Mouse (Mus musculus): ENCODE data around the gene Eif3d. TPM values are rescaled to one million over a fixed set of nuclear protein-coding genes. Genes with fewer than 3 reads are reported as not detected.

Gene Eif3d
- polyA plus RNA-seq, 1 experiment from 2014 or later: 187 TPM

DNA sequence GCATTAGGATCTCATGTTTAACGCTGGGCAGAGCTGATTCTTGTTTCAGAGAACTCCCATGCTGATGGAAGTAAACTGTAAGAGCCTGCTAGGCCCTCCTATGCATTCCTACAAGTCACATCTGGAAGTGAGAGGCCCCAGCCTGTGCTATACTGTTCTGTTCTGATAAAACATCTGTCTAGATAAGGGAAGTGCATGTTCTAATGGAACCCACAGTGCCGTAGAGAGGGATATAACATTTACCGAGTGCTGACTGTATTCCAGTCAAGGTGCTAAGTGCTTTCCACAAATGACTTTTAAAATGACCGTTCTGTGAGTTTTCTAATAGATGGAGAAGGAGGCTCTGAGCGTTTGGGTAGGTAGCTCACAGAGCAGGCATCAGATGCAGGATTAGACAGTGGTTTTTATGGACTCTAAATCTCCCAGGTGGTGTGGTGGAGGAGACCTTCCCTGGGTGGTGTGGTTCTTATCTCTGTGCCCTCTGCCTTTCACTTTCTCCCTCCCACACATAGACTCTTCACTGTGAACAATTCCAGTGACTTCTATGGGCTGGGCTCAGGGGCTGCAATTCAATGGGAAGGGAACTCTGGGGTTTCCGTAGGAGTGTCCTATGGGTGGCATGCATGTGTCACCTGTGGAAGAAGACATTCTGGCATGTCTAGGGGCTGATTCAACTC is 3.7 kb upstream of the Eif3d start:
- Histone ChIP-seq H3K27me3 (replicated peaks) (0 out of 2 replicates have a peak, but pooled peaks cover under 1% of the 10 kb centered on the region), H3K36me3 (no peaks in the 10 kb centered on the region), H3K4me3 (replicated peaks) (no peak overlapping the region), H3K9ac (no peak overlapping the region), H3K4me2 (replicated peaks) (no peak overlapping the region), H3K9me3 (no peaks in the 10 kb centered on the region), H3K4me1 (replicated peaks) (peaks cover 3% of the 10 kb centered on the region), H3K27ac (no peak overlapping the region)
- WGBS: 66% methylated on average over 6 of the region's 6 CpGs
- no peak for ATAC-seq

DNA sequence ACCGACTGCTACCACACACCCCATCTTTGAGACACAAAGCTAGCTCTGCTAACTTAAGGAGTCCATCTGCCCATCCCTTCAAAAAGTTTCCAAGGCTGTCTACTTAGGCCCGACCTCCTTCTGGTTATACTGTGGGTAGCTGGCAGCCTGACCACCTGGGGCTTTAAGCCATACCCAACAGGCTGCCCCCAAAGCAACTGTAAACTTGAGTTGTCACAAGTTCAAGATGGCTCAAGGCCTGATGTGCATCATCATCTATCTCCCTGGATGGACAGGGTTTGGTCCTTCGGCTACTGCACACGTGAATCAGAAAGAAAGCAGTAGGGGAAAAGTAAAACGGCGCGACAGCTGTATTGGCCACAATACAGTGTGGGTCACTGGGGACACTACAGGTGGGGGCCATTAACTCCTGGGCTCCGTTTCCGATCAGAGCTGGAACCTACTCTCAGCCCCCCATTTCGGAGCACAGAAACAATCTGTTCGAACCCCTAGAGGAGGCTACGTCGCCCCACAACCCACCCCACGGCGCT is 608 bp downstream of the Eif3d start:
- Histone ChIP-seq H3K27ac (peak overlapping the region; percentile 100), H3K9me3 (no peaks in the 10 kb centered on the region), H3K27me3 (replicated peaks) (no peaks in the 10 kb centered on the region), H3K4me3 (replicated peaks) (peak overlapping the region; percentile 70), H3K36me3 (peaks cover 23% of the 10 kb centered on the region), H3K4me1 (replicated peaks) (peaks cover 8% of the 10 kb centered on the region), H3K4me2 (replicated peaks) (peak overlapping the region; percentile 79), H3K9ac (peak overlapping the region; percentile 87)
- WGBS: under 1% methylated on average over 15 of the region's 15 CpGs
- peak; percentile 18 for ATAC-seq

DNA sequence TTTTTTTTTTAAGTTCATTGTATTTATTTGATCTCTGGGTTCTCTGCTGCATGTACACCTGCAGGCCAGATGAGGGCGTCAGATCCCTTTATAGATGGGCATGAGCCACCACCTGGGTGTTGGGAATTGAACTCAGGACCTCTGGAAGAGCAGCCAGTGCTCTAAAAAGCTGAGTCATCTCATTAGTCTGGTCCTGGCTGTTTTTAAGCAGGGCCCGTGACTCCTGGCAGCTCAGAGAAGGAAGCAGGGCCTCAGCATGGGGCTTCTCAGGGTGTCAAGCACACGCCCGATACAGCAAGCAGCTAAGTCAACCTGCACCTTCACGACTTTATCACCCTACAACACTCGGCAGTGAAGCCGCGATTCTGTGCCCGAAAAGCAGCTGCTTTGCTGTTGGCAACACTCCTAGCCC is 5.5 kb downstream of the Eif3d start:
- no peak overlapping the region for H3K4me3 ChIP-seq (replicated peaks)
- ATAC-seq: no peak
- H3K9me3 ChIP-seq: no peaks in the 10 kb centered on the region
- no peak overlapping the region for H3K4me2 ChIP-seq (replicated peaks)
- H3K4me1 ChIP-seq (replicated peaks): peaks cover 8% of the 10 kb centered on the region
- whole genome bisulfite sequencing: 79% methylated on average over 9 of the region's 9 CpGs
- no peak overlapping the region for H3K9ac ChIP-seq
- H3K27me3 ChIP-seq (replicated peaks): no peaks in the 10 kb centered on the region
- H3K27ac ChIP-seq: no peak overlapping the region
- H3K36me3 ChIP-seq: peaks cover 70% of the 10 kb centered on the region

DNA sequence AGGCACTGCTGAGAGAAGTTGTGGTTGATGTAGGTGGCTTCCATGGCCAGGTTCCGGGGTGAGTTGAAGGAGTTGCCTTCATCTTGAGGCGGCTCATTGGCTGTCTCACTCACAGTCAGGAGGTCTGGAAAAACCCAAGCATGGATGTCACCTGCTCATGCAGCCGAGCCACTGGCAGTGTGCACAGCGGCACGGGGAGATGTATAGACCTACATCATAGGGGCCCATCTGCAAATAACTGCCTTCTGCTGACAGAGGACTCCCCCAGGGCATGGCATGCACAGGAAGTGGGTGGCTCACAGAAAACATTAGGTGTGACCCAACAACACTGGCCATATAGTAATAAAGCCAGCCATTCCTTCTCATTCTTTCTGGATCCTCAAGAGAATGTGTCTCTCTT is 8.2 kb downstream of the Eif3d start:
- H3K4me2 ChIP-seq (replicated peaks): no peak overlapping the region
- ATAC-seq: no peak
- no peaks in the 10 kb centered on the region for H3K4me1 ChIP-seq (replicated peaks)
- peaks cover 77% of the 10 kb centered on the region for H3K36me3 ChIP-seq
- H3K9me3 ChIP-seq: no peaks in the 10 kb centered on the region
- no peak overlapping the region for H3K27ac ChIP-seq
- H3K9ac ChIP-seq: no peak overlapping the region
- no peak overlapping the region for H3K4me3 ChIP-seq (replicated peaks)
- WGBS: 97% methylated on average over 5 of the region's 5 CpGs
- H3K27me3 ChIP-seq (replicated peaks): no peaks in the 10 kb centered on the region

DNA sequence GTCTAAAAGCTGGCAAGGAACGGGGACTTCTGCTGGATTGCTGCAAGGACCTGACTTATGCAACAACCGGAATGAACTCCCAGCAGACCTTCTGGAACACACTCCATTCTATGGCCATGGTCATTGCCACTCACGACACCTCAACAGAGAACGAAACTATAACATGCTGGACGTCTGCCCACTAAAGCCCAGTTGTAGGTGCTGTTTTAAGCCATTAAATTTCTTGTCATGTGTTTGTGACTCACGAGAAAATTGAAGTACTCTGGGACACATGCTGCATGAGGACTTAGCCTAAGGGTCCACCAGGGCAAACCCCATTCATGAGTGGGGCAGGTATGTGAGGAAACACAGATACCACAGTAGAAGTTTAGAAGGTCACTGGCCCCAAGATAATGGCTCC is 9.9 kb downstream of the Eif3d start:
- no peak overlapping the region for H3K4me3 ChIP-seq (replicated peaks)
- H3K9me3 ChIP-seq: no peaks in the 10 kb centered on the region
- peaks cover 10% of the 10 kb centered on the region for H3K4me1 ChIP-seq (replicated peaks)
- no peak overlapping the region for H3K9ac ChIP-seq
- no peak overlapping the region for H3K27ac ChIP-seq
- 88% methylated on average over 6 of the region's 6 CpGs for WGBS
- ATAC-seq: no peak
- peaks cover 9% of the 10 kb centered on the region for H3K27me3 ChIP-seq (replicated peaks)
- no peak overlapping the region for H3K4me2 ChIP-seq (replicated peaks)
- H3K36me3 ChIP-seq: peaks cover 60% of the 10 kb centered on the region

DNA sequence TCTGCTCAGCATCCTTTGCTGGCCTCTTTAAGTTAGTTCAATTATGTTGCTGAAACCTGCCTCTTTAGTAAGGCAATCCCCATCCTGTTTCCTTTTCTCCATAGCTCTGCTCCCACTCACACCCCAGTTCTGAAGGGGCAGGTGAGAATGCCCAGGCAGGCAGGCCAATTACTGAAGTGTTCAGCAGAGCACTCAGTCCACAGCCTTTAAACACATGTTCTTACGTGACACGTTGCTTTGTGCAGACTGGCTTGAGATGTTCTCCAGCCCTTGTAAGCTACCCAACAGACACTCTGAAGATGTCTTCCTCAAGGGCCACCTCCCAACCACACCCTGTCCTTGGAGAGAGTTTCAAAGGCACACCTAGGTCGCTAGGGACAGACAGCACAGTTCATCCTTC is 12.5 kb downstream of the Eif3d start:
- Histone ChIP-seq H3K4me2 (replicated peaks) (no peak overlapping the region), H3K4me1 (replicated peaks) (peaks cover 14% of the 10 kb centered on the region), H3K27ac (no peak overlapping the region), H3K4me3 (replicated peaks) (no peak overlapping the region), H3K9me3 (no peaks in the 10 kb centered on the region), H3K36me3 (peaks cover 42% of the 10 kb centered on the region), H3K9ac (no peak overlapping the region), H3K27me3 (replicated peaks) (peaks cover 13% of the 10 kb centered on the region)
- 55% methylated on average over 3 of the region's 3 CpGs for WGBS
- no peak for ATAC-seq

DNA sequence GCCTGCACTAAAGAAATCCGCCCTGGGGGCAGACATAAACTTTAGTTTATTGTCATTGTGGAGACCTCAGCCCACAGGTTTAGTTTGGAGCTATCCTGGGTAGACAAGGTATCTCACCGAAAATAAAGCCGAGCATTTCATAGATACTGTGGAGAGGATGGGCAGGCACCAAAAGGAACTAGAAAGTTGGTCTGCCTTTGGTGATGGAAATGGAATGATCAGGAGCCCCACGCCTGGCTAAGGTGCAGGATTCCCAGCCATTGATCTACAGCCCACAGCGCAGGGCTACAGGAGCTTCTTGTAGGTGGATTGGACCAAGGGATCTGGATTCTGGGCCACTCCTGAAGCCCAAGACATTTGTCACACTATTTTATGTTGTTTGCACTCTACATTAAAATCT is 13.0 kb downstream of the Eif3d start:
- no peak overlapping the region for H3K4me3 ChIP-seq (replicated peaks)
- WGBS: 40% methylated on average over 5 of the region's 5 CpGs
- no peaks in the 10 kb centered on the region for H3K9me3 ChIP-seq
- peaks cover 38% of the 10 kb centered on the region for H3K36me3 ChIP-seq
- H3K9ac ChIP-seq: no peak overlapping the region
- H3K27ac ChIP-seq: no peak overlapping the region
- H3K4me1 ChIP-seq (replicated peaks): peaks cover 14% of the 10 kb centered on the region
- no peak overlapping the region for H3K4me2 ChIP-seq (replicated peaks)
- peaks cover 13% of the 10 kb centered on the region for H3K27me3 ChIP-seq (replicated peaks)
- no peak for ATAC-seq

DNA sequence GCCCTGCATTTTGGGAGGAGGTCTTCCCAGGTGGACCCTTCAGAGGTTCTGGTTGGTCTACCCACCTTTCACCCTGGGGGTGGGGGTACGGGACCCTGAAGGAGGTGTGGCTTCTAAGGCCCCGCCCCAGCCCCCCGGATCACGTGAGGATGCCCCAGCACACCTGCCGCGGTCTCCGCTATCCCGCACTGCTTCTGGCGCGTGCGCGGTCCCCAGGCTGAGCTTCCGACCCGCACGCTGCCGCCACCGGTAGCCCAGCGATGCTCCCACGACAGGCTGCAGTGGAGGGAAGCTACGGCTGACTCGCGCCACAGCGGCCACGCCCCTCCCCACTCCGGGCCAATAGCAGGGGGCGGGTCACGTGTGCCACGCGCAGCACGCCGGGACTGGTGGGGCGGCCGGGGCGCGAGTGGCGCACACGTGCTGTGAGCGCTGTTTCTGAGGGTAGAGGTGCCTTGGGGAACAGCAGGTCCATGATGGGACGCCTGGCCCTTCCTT is 14.2 kb downstream of the Eif3d start, which contains the start of gene Foxred2:
Foxred2 (minus strand) TSS at position 319 of the 498 bp plus-strand sequence.
- peaks cover 14% of the 10 kb centered on the region for H3K4me1 ChIP-seq (replicated peaks)
- H3K4me2 ChIP-seq (replicated peaks): peak within 1 kb of the TSS; percentile 94
- H3K9ac ChIP-seq: peak within 1 kb of the TSS; percentile 55
- H3K27ac ChIP-seq: no peak within 1 kb of the TSS
- peak; percentile 92 for ATAC-seq
- H3K36me3 ChIP-seq: peaks cover 26% of the 10 kb centered on the region
- under 1% methylated on average over 39 of the region's 39 CpGs for WGBS
- no peaks in the 10 kb centered on the region for H3K9me3 ChIP-seq
- H3K4me3 ChIP-seq (replicated peaks): peak within 1 kb of the TSS; percentile 53
- peaks cover 13% of the 10 kb centered on the region for H3K27me3 ChIP-seq (replicated peaks)

DNA sequence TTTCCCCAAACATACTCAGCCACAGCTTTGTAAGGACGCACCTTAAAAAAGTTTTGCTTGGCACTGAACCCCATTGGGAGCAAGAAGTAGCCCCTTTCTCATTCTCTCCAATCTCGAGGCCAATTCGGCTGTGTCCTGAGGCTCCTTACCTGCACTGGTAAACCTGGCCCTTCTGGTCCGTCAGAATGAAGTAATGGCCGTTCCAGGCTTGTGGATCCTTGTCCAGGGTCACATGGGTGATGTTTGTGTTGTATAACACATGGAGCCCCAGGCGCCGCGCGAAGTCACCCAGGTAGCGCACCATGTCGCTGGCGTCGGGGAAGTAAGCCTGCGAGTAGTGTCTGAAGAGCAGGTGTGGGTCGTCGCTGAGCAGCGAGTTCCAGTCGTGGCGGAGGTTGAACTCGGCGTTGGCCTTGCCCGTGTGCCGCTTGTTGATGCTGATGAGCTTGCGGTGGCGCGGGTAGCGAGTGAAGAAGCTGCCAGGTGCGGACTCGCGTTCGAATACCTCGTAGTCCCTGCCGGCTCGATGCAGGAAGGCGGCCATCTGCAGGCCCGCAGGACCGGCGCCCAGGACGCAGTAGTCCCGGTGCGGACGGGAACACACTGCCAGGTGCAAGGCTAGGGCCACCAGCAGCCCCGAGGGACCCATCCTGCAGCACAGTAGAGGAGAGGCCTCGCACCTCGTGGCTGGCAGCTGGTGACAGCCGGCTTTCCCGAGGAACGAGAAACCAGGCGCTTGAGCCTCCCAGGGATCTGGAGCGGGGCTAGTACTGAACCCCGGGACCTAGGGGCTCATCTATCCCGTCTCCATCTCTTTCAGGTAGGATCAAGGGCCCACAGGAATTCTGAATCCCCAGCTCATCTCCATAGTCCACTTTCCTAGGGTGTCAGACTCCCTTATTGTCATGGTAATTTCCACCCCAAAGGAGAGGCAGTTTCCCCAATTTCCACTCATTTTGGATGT is 14.9 kb downstream of the Eif3d start:
- H3K9ac ChIP-seq: peak overlapping the region; percentile 55
- peaks cover 13% of the 10 kb centered on the region for H3K27me3 ChIP-seq (replicated peaks)
- ATAC-seq: peak; percentile 39; the same call in 1 of the 2 replicates
- peaks cover 19% of the 10 kb centered on the region for H3K36me3 ChIP-seq
- H3K4me1 ChIP-seq (replicated peaks): peaks cover 14% of the 10 kb centered on the region
- H3K27ac ChIP-seq: no peak overlapping the region
- 8% methylated on average over 52 of the region's 52 CpGs for WGBS
- H3K9me3 ChIP-seq: no peaks in the 10 kb centered on the region
- H3K4me2 ChIP-seq (replicated peaks): peak overlapping the region; percentile 94
- peak overlapping the region; percentile 53 for H3K4me3 ChIP-seq (replicated peaks)

DNA sequence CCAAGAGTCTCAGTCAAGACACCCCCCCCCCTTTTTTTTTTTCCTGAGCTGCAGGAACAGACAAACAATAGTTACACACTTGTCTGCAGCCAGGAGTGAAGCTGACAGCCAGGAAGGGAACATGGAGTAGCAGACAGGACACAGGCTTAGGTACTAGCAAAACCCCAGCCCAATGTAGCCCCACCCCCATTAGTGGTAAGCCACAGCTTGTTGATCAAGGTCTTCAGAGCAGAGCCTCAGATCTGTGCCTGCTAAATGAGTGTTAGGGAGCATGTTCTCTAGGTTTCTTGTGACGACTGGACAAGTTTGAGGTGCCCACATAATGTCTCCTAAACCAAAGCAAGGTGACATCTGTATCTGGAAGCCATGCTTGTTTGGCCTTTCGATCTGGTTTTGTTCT is 16.3 kb downstream of the Eif3d start:
- H3K36me3 ChIP-seq: peaks cover 5% of the 10 kb centered on the region
- H3K4me1 ChIP-seq (replicated peaks): peaks cover 14% of the 10 kb centered on the region

DNA sequence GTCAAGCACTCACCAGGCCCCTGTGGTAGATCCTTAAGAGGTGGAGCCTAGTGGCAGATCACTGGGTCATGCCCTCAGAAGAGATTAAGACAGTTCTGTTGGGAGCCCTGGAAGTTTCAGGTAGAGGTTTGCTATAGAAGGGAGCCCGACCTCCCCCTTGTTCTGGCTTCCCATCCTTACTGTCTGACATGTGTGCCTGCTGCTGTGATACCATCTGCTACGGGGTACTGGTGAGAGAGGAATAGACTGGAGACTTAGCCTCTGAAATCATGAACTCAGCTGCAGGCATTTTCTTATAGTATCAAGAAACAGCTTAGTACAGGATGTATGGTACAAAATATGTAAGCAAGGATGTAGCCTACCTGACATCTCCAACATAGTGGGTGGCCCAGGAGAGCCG is 17.7 kb downstream of the Eif3d start:
- Histone ChIP-seq H3K4me3 (replicated peaks) (no peak overlapping the region), H3K27me3 (replicated peaks) (peaks cover 13% of the 10 kb centered on the region), H3K9ac (no peak overlapping the region), H3K9me3 (no peaks in the 10 kb centered on the region), H3K4me1 (replicated peaks) (peaks cover 14% of the 10 kb centered on the region), H3K36me3 (no peaks in the 10 kb centered on the region), H3K4me2 (replicated peaks) (no peak overlapping the region), H3K27ac (no peak overlapping the region)
- ATAC-seq: no peak
- WGBS: 91% methylated on average over 3 of the region's 3 CpGs

More for the DNA sequence above, 16.3 kb downstream of the Eif3d start:
- no peak overlapping the region for H3K4me2 ChIP-seq (replicated peaks)
- no peak overlapping the region for H3K9ac ChIP-seq
- peaks cover 13% of the 10 kb centered on the region for H3K27me3 ChIP-seq (replicated peaks)
- no peaks in the 10 kb centered on the region for H3K9me3 ChIP-seq
- ATAC-seq: no peak
- H3K4me3 ChIP-seq (replicated peaks): no peak overlapping the region
- no peak overlapping the region for H3K27ac ChIP-seq
- WGBS: 89% methylated on average over 2 of the region's 2 CpGs

DNA sequence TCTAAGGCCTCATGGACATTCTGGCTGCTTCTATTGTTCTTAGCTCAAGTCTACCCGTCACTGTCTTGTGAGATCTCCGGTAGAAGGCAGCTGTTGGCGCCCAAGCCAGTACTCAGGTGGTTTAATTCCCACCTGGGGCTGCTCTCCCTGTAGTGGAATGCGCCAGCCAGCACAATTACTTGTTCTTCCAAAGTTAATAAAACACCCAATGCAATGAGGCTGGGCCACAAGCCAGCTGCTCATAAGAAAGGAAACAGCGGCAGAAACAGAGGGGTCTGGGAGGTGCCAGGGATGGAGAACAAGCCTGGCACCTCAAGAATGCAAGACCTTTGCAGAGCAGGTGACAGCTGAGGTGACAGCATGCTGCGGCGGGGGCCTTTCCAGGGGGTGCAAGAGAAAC is 21.6 kb downstream of the Eif3d start:
- ATAC-seq: no peak
- Histone ChIP-seq H3K9me3 (no peaks in the 10 kb centered on the region), H3K4me2 (replicated peaks) (no peak overlapping the region), H3K27ac (no peak overlapping the region), H3K4me3 (replicated peaks) (no peak overlapping the region), H3K4me1 (replicated peaks) (no peaks in the 10 kb centered on the region), H3K27me3 (replicated peaks) (no peaks in the 10 kb centered on the region), H3K36me3 (no peaks in the 10 kb centered on the region), H3K9ac (no peak overlapping the region)
- 92% methylated on average over 7 of the region's 7 CpGs for WGBS
